In the genomic region with DNA sequence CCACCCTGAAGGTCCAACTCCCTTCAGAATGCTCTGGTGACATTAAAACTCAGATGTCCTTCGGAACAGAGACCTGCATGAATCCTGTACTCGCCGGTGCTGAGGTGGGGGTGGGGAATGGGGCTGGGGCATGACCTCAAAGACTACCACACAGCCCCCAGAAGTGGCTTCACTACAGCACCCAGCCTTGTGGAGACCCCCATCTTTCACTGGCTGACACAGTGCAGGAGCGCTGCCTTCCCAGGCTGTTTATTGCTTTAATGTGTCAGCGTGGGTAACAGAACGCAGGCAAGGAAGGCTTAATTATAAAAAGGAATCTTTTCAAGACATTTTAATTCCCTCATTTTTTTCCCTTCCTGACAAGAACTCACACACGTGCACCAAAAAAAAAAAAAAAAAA, we compare ENCODE assay signal across 22 mouse cellular contexts.
DNase-seq lines count a peak whose midpoint lies in the region; ATAC-seq and TF ChIP-seq lines count a peak whose summit lies in the region.
"Had no signal": no experiment of that assay in that cellular context is flagged by ENCODE, and none has a peak within 500 bp of the region (broad histone marks: within the 10 kb centered on the region; RNA-seq: fewer than 3 reads in every experiment).

No protein-coding gene starts in this region.

- no peaks in the 10 kb centered on the region for H3K36me3 ChIP-seq in embryonic facial prominence, embryonic 10.5 days (replicated peaks)
- H3K36me3 ChIP-seq in limb, embryonic 10.5 days: no peaks in the 10 kb centered on the region
- no peaks in the 10 kb centered on the region for H3K36me3 ChIP-seq in limb, embryonic 12.5 days
- H3K36me3 ChIP-seq in stomach, postnatal 0 days (ENCODE audit: control insufficient read depth, insufficient read depth, low read length): no peaks in the 10 kb centered on the region
- H3K36me3 ChIP-seq in heart, adult 2 months (ENCODE audit: control insufficient read depth, insufficient read depth, low read length): no peaks in the 10 kb centered on the region
- no peaks in the 10 kb centered on the region for H3K36me3 ChIP-seq in heart, embryonic 11.5 days (ENCODE audit: control insufficient read depth, insufficient read depth, low read length)
- H3K36me3 ChIP-seq: embryonic facial prominence, embryonic 12.5 days; forebrain, embryonic 15.5 days had no signal

- no peak overlapping the region for H3K4me3 ChIP-seq in embryonic facial prominence, embryonic 10.5 days
- no peak overlapping the region for H3K4me3 ChIP-seq in limb, embryonic 10.5 days
- H3K4me3 ChIP-seq in limb, embryonic 12.5 days (replicated peaks): no peak overlapping the region
- no peak overlapping the region for H3K4me3 ChIP-seq in stomach, postnatal 0 days (ENCODE audit: low read depth, low read length)
- no peak overlapping the region for H3K4me3 ChIP-seq in heart, adult 2 months
- H3K4me3 ChIP-seq in heart, embryonic 11.5 days (ENCODE audit: low read depth, low read length): no peak overlapping the region
- H3K4me3 ChIP-seq: embryonic facial prominence, embryonic 12.5 days; forebrain, embryonic 13.5 days; forebrain, embryonic 15.5 days had no signal

- H3K4me1 ChIP-seq in embryonic facial prominence, embryonic 10.5 days: peaks cover 36% of the 10 kb centered on the region
- H3K4me1 ChIP-seq in limb, embryonic 10.5 days: peaks cover 46% of the 10 kb centered on the region
- peaks cover 24% of the 10 kb centered on the region for H3K4me1 ChIP-seq in limb, embryonic 12.5 days (replicated peaks)
- no peaks in the 10 kb centered on the region for H3K4me1 ChIP-seq in stomach, postnatal 0 days (replicated peaks; ENCODE audit: control insufficient read depth, insufficient read depth)
- H3K4me1 ChIP-seq in heart, adult 2 months (ENCODE audit: control insufficient read depth, insufficient read depth, low read length): no peaks in the 10 kb centered on the region; the same call in 1 of the 2 replicates
- peaks cover 9% of the 10 kb centered on the region for H3K4me1 ChIP-seq in heart, embryonic 11.5 days (ENCODE audit: control insufficient read depth, insufficient read depth, low read length)

- H3K9ac ChIP-seq in limb, embryonic 12.5 days (replicated peaks): no peak overlapping the region
- H3K9ac ChIP-seq in stomach, postnatal 0 days (ENCODE audit: low read length): no peak overlapping the region
- no peak overlapping the region for H3K9ac ChIP-seq in heart, adult 2 months (ENCODE audit: low read depth, low read length)
- no peak overlapping the region for H3K9ac ChIP-seq in heart, embryonic 11.5 days (ENCODE audit: low read depth, low read length)
- H3K9ac ChIP-seq: embryonic facial prominence, embryonic 12.5 days; forebrain, embryonic 13.5 days; forebrain, embryonic 15.5 days; forebrain, postnatal 0 days had no signal

- 0 out of 2 replicates have a peak overlapping the region, but pooled peaks have one; percentile 4 for H3K27ac ChIP-seq in embryonic facial prominence, embryonic 10.5 days (replicated peaks)
- no peak overlapping the region; the same call in 1 of the 2 replicates for H3K27ac ChIP-seq in limb, embryonic 10.5 days
- no peak overlapping the region for H3K27ac ChIP-seq in limb, embryonic 12.5 days
- H3K27ac ChIP-seq in stomach, postnatal 0 days (replicated peaks): 0 out of 2 replicates have a peak overlapping the region, but pooled peaks have one; percentile 2
- no peak overlapping the region for H3K27ac ChIP-seq in heart, adult 2 months
- H3K27ac ChIP-seq in heart, embryonic 11.5 days (ENCODE audit: low read depth, low read length): no peak overlapping the region
- H3K27ac ChIP-seq: embryonic facial prominence, embryonic 12.5 days; forebrain, embryonic 13.5 days; forebrain, embryonic 15.5 days had no signal

- DNase-seq in embryonic facial prominence, embryonic 10.5 days (ENCODE audit: low spot score): peak; percentile 49
- peak; percentile 57 for DNase-seq in limb, embryonic 10.5 days (ENCODE audit: low spot score)
- no peak for DNase-seq in stomach, postnatal 0 days (ENCODE audit: low spot score)
- DNase-seq in heart, adult 2 months: no peak
- DNase-seq in adrenal gland, adult (ENCODE audit: inconsistent age in 2 of 2, low spot score in 1 of 2): no peak
- DNase-seq: adrenal gland, adult 8-10 months; adrenal gland, postnatal 14 days; cerebellum, adult 11 months; cerebellum, adult 18-20 months; cerebellum, adult 8-10 months; cerebellum, adult 9-11 months; cerebellum, postnatal 14 days; cerebellum, postnatal 36 days; embryo, embryonic 11 days; forebrain, postnatal 0 days had no signal

- no peaks in the 10 kb centered on the region for H3K9me3 ChIP-seq in embryonic facial prominence, embryonic 10.5 days
- H3K9me3 ChIP-seq in limb, embryonic 10.5 days (replicated peaks): no peaks in the 10 kb centered on the region
- no peaks in the 10 kb centered on the region for H3K9me3 ChIP-seq in limb, embryonic 12.5 days
- no peaks in the 10 kb centered on the region for H3K9me3 ChIP-seq in stomach, postnatal 0 days (ENCODE audit: control insufficient read depth, low read length)
- H3K9me3 ChIP-seq in heart, embryonic 11.5 days (replicated peaks; ENCODE audit: control insufficient read depth, low read length): no peaks in the 10 kb centered on the region
- H3K9me3 ChIP-seq: embryonic facial prominence, embryonic 12.5 days; forebrain, embryonic 13.5 days; forebrain, embryonic 15.5 days had no signal

- TF ChIP-seq CTCF in stomach, postnatal 0 days (IDR thresholded peaks at IDR 0.05; ENCODE audit: low read depth): no peak
- no peak for TF ChIP-seq CTCF in heart, adult 2 months (IDR thresholded peaks at IDR 0.05)

- 67% methylated on average over 7 of the region's 7 CpGs for whole genome bisulfite sequencing in embryonic facial prominence, embryonic 10.5 days
- 13% methylated on average over 7 of the region's 7 CpGs for WGBS in limb, embryonic 10.5 days
- 11% methylated on average over 7 of the region's 7 CpGs for WGBS in limb, embryonic 12.5 days
- 45% methylated on average over 6 of the region's 7 CpGs for WGBS in stomach, postnatal 0 days
- 68% methylated on average over 7 of the region's 7 CpGs for WGBS in heart, adult 2 months
- 35% methylated on average over 7 of the region's 7 CpGs for WGBS in heart, embryonic 11.5 days (ENCODE audit: insufficient replicate concordance)

- TF ChIP-seq EP300 in stomach, postnatal 0 days (optimal IDR thresholded peaks at IDR 0.05): no peak
- TF ChIP-seq EP300 in heart, adult 2 months (IDR thresholded peaks at IDR 0.05; ENCODE audit: insufficient read depth, low read depth, low read length): no peak

- no peaks in the 10 kb centered on the region for H3K79me2 ChIP-seq in heart, adult 2 months (replicated peaks; ENCODE audit: control insufficient read depth, insufficient read depth, low read length)

- peaks cover 61% of the 10 kb centered on the region for H3K27me3 ChIP-seq in embryonic facial prominence, embryonic 10.5 days (replicated peaks; ENCODE audit: low read depth, poor library complexity, severe bottlenecking)
- peaks cover 73% of the 10 kb centered on the region for H3K27me3 ChIP-seq in limb, embryonic 10.5 days (ENCODE audit: low read depth, poor library complexity, severe bottlenecking)
- H3K27me3 ChIP-seq in limb, embryonic 12.5 days: peaks cover 26% of the 10 kb centered on the region
- no peaks in the 10 kb centered on the region for H3K27me3 ChIP-seq in stomach, postnatal 0 days (ENCODE audit: control insufficient read depth, insufficient read depth, low read length)
- H3K27me3 ChIP-seq in heart, adult 2 months (ENCODE audit: control insufficient read depth, insufficient read depth, low read length): no peaks in the 10 kb centered on the region
- peaks cover 5% of the 10 kb centered on the region; the same call in 1 of the 2 replicates for H3K27me3 ChIP-seq in heart, embryonic 11.5 days (ENCODE audit: control insufficient read depth, insufficient read depth, low read length)
- H3K27me3 ChIP-seq: forebrain, embryonic 15.5 days had no signal

- no peak for ATAC-seq in limb, embryonic 12.5 days (ENCODE audit: insufficient number of reproducible peaks, insufficient read depth, low FRiP score, low TSS enrichment, low read depth)
- no peak for ATAC-seq in stomach, postnatal 0 days (ENCODE audit: low FRiP score, low TSS enrichment)
- no peak for ATAC-seq in heart, embryonic 11.5 days (replicated peaks; ENCODE audit: insufficient number of reproducible peaks, low FRiP score, low TSS enrichment)
- ATAC-seq: activated CD4-positive, CD25-positive, alpha-beta regulatory T cell, adult 4 months; forebrain, embryonic 13.5 days; forebrain, embryonic 15.5 days; forebrain, postnatal 0 days; Patski had no signal

- intact Hi-C loops in heart, adult 2 months (cut with DNase I): no loop called here

- no peak for TF ChIP-seq POLR2A in heart, adult 2 months (IDR thresholded peaks at IDR 0.05; ENCODE audit: insufficient read depth, low read depth, low read length)

- H3K4me2 ChIP-seq in limb, embryonic 12.5 days: peak overlapping the region; percentile 28; the same call in 1 of the 2 replicates
- no peak overlapping the region for H3K4me2 ChIP-seq in stomach, postnatal 0 days (replicated peaks; ENCODE audit: low read depth)
- no peak overlapping the region for H3K4me2 ChIP-seq in heart, embryonic 11.5 days
- H3K4me2 ChIP-seq: embryonic facial prominence, embryonic 12.5 days; forebrain, embryonic 13.5 days; forebrain, embryonic 15.5 days had no signal

Comparison
In these comparisons a context has a peak if more than half of its experiments do, and no peak if none do; other contexts are left out.
1. DNase-seq: peak in embryonic facial prominence, embryonic 10.5 days (single experiment) and limb, embryonic 10.5 days (single experiment); none in stomach, postnatal 0 days (single experiment), heart, adult 2 months (0 of 2) and adrenal gland, adult (0 of 2).
2. H3K27ac ChIP-seq: peak in embryonic facial prominence, embryonic 10.5 days (single experiment) and stomach, postnatal 0 days (single experiment); none in limb, embryonic 10.5 days (single experiment), limb, embryonic 12.5 days (single experiment), heart, adult 2 months (single experiment) and heart, embryonic 11.5 days (single experiment).